Mouse (Mus musculus): ENCODE data around the gene Ccdc155.

The Ccdc155 gene

GRCm38 (mm10) chr7:45226421-45226820 is 21.7 kb upstream of the Ccdc155 start:
- DNase-seq (ENCODE audit: low spot score in 2 of 2): peak in 1 of 2 experiments; percentile 3

- no peak for DNase-seq (ENCODE audit: low spot score in 2 of 2)
Measured at GRCm38 (mm10) chr7:45224826-45225225, 20.1 kb upstream of the Ccdc155 start.

- no peak for DNase-seq (ENCODE audit: low spot score in 2 of 2)
Measured at GRCm38 (mm10) chr7:45221680-45222079, 17.0 kb upstream of the Ccdc155 start.

- DNase-seq (ENCODE audit: low spot score in 2 of 2): no peak
Measured at GRCm38 (mm10) chr7:45216442-45217183, 11.9 kb upstream of the Ccdc155 start.

- no peak for DNase-seq (ENCODE audit: low spot score in 2 of 2)
Measured at GRCm38 (mm10) chr7:45215673-45216441, 11.2 kb upstream of the Ccdc155 start, which contains the start of gene Tead2. Gene Tead2 (plus strand): TSS chr7:45215753.

GRCm38 (mm10) chr7:45213708-45214107 is 9.0 kb upstream of the Ccdc155 start:
- DNase-seq (ENCODE audit: low spot score in 2 of 2): no peak

GRCm38 (mm10) chr7:45212356-45212755 is 7.7 kb upstream of the Ccdc155 start:
- DNase-seq (ENCODE audit: low spot score in 2 of 2): no peak

GRCm38 (mm10) chr7:45211851-45212251 is 7.2 kb upstream of the Ccdc155 start, which contains the start of gene Dkkl1:
Gene Dkkl1 (minus strand): TSS chr7:45212147.
- DNase-seq (ENCODE audit: low spot score in 2 of 2): no peak

- DNase-seq (ENCODE audit: low spot score in 2 of 2): no peak
Measured at GRCm38 (mm10) chr7:45211070-45211469, 6.4 kb upstream of the Ccdc155 start.

- no peak for DNase-seq (ENCODE audit: low spot score in 2 of 2)
Measured at GRCm38 (mm10) chr7:45208260-45208659, 3.6 kb upstream of the Ccdc155 start.

GRCm38 (mm10) chr7:45202654-45203053 is 2.0 kb downstream of the Ccdc155 start:
- DNase-seq (ENCODE audit: low spot score in 2 of 2): no peak

GRCm38 (mm10) chr7:45198961-45199360 is 5.7 kb downstream of the Ccdc155 start:
- no peak for DNase-seq (ENCODE audit: low spot score in 2 of 2)

- peak; percentile 34 to 55 for DNase-seq (ENCODE audit: low spot score in 2 of 2)
Measured at GRCm38 (mm10) chr7:45198435-45198834, 6.3 kb downstream of the Ccdc155 start.

- no peak for DNase-seq (ENCODE audit: low spot score in 2 of 2)
Measured at GRCm38 (mm10) chr7:45196994-45197393, 7.7 kb downstream of the Ccdc155 start.

- DNase-seq (ENCODE audit: low spot score in 2 of 2): no peak
Measured at GRCm38 (mm10) chr7:45196176-45196535, 8.5 kb downstream of the Ccdc155 start.

- DNase-seq (ENCODE audit: low spot score in 2 of 2): no peak
Measured at GRCm38 (mm10) chr7:45195341-45196175, 9.1 kb downstream of the Ccdc155 start.

- no peak for DNase-seq (ENCODE audit: low spot score in 2 of 2)
Measured at GRCm38 (mm10) chr7:45193871-45194785, 10.6 kb downstream of the Ccdc155 start.

- no peak for DNase-seq (ENCODE audit: low spot score in 2 of 2)
Measured at GRCm38 (mm10) chr7:45193406-45193805, 11.3 kb downstream of the Ccdc155 start.

- DNase-seq (ENCODE audit: low spot score in 2 of 2): no peak
Measured at GRCm38 (mm10) chr7:45192585-45193310, 11.9 kb downstream of the Ccdc155 start.

- no peak for DNase-seq (ENCODE audit: low spot score in 2 of 2)
Measured at GRCm38 (mm10) chr7:45191803-45192363, 12.8 kb downstream of the Ccdc155 start.
